Comparison of ENCODE assay signal across 31 mouse cellular contexts in the genomic region with DNA sequence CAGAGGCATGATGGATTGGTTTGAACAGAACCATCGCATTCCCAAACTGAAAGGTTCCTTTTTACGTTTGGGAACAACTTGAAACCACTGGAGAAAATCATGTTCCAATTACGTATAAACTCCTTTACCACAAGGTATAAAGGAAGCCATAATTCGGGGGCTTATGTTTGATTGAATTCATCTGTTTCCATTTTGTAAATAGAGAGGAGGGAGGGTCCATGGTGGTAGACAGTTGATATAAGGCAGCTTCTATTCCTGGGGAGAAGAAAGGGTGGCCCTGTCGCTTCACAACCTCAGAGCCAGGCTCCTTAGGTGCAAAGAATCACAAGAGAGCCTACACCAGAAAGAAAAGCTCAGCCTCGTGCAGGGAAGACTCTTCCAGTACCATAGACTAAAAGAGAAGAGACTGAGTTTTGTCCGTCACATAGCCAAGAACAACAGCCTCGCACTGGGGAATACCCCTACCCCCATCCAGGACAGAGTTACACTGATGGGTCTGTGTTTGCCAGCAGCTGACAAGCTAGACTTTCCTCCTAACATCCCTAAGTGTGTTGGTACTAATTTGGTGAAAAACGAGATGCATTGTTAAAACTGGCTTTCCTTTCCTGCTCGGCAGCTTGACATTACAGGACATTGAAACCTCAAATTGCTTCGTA.
DNase-seq lines count a peak whose midpoint lies in the region; ATAC-seq and TF ChIP-seq lines count a peak whose summit lies in the region.
"Had no signal": no experiment of that assay in that cellular context is flagged by ENCODE, and none has a peak within 500 bp of the region (broad histone marks: within the 10 kb centered on the region; RNA-seq: fewer than 3 reads in every experiment).

No protein-coding gene starts in this region.

- DNase-seq in intestine, embryonic 14.5 days (ENCODE audit: low spot score) = no peak
- DNase-seq in embryonic facial prominence, embryonic 14.5 days (ENCODE audit: low spot score) = peak; percentile 48
- no peak for DNase-seq in kidney, adult 11 months
- no peak for DNase-seq in gastrocnemius, postnatal 4 days (ENCODE audit: low spot score in 2 of 2)
- DNase-seq in urinary bladder, postnatal 25 days (ENCODE audit: low spot score) = no peak
- DNase-seq: adrenal gland, postnatal 10 days; cerebellum, adult 18-20 months; cerebellum, postnatal 14 days; gastrocnemius, adult 2 months; gastrocnemius, postnatal 36 days; heart, adult 2 months; heart, postnatal 4 days; kidney, adult 9 months; kidney, postnatal 10 days; layer of hippocampus, adult 9-11 months; lung, embryonic 14.5 days; retina, postnatal 1 day; right cerebral cortex, postnatal 14 days; thymus, postnatal 25 days had no signal

- ATAC-seq in intestine, embryonic 14.5 days (replicated peaks; ENCODE audit: low FRiP score, low TSS enrichment, low read depth) = peak; percentile 70
- ATAC-seq in intestine, postnatal 0 days = no peak
- ATAC-seq in embryonic facial prominence, embryonic 14.5 days (ENCODE audit: low read depth) = peak; percentile 37; the same call in 1 of the 2 replicates
- no peak for ATAC-seq in limb, embryonic 12.5 days (ENCODE audit: insufficient number of reproducible peaks, insufficient read depth, low FRiP score, low TSS enrichment, low read depth)
- ATAC-seq: forebrain, embryonic 16.5 days; midbrain, embryonic 15.5 days; Patski had no signal

- no peaks in the 10 kb centered on the region for H3K36me3 ChIP-seq in intestine, embryonic 14.5 days (ENCODE audit: control insufficient read depth, insufficient read depth, low read length)
- no peaks in the 10 kb centered on the region for H3K36me3 ChIP-seq in intestine, postnatal 0 days (ENCODE audit: control insufficient read depth, insufficient read depth)
- H3K36me3 ChIP-seq in embryonic facial prominence, embryonic 14.5 days (ENCODE audit: control insufficient read depth, insufficient read depth, low read length) = no peaks in the 10 kb centered on the region
- no peaks in the 10 kb centered on the region for H3K36me3 ChIP-seq in limb, embryonic 12.5 days
- H3K36me3 ChIP-seq: forebrain, embryonic 10.5 days; heart, embryonic 12.5 days; hindbrain, embryonic 13.5 days; liver, embryonic 15.5 days; midbrain, embryonic 10.5 days; midbrain, embryonic 15.5 days; neural tube, embryonic 15.5 days; stomach, embryonic 15.5 days had no signal

- no peak overlapping the region for H3K4me2 ChIP-seq in intestine, embryonic 14.5 days (ENCODE audit: low read length)
- no peak overlapping the region for H3K4me2 ChIP-seq in intestine, postnatal 0 days (replicated peaks; ENCODE audit: low read depth)
- H3K4me2 ChIP-seq in embryonic facial prominence, embryonic 14.5 days (ENCODE audit: low read depth, low read length) = no peak overlapping the region; the same call in 1 of the 2 replicates
- 0 out of 2 replicates have a peak overlapping the region, but pooled peaks have one; percentile 13 for H3K4me2 ChIP-seq in limb, embryonic 12.5 days
- H3K4me2 ChIP-seq: heart, embryonic 12.5 days; hindbrain, embryonic 13.5 days; liver, embryonic 15.5 days; lung, embryonic 14.5 days; midbrain, embryonic 15.5 days; neural tube, embryonic 15.5 days; stomach, embryonic 15.5 days had no signal

- H3K9ac ChIP-seq in intestine, embryonic 14.5 days (ENCODE audit: low read length) = no peak overlapping the region
- no peak overlapping the region for H3K9ac ChIP-seq in intestine, postnatal 0 days (ENCODE audit: low read depth, low read length)
- no peak overlapping the region for H3K9ac ChIP-seq in embryonic facial prominence, embryonic 14.5 days (ENCODE audit: low read depth, low read length)
- H3K9ac ChIP-seq in limb, embryonic 12.5 days (replicated peaks) = no peak overlapping the region
- H3K9ac ChIP-seq: heart, embryonic 12.5 days; hindbrain, embryonic 13.5 days; liver, embryonic 15.5 days; lung, embryonic 14.5 days; midbrain, embryonic 15.5 days; neural tube, embryonic 15.5 days; stomach, embryonic 15.5 days had no signal

- 32% methylated on average over 11 of the region's 11 CpGs for WGBS in intestine, embryonic 14.5 days
- WGBS in intestine, postnatal 0 days = 64% methylated on average over 11 of the region's 11 CpGs
- WGBS in embryonic facial prominence, embryonic 14.5 days = 18% methylated on average over 11 of the region's 11 CpGs
- WGBS in limb, embryonic 12.5 days = 28% methylated on average over 11 of the region's 11 CpGs

- no peaks in the 10 kb centered on the region for H3K9me3 ChIP-seq in intestine, embryonic 14.5 days (ENCODE audit: control insufficient read depth, low read length)
- H3K9me3 ChIP-seq in intestine, postnatal 0 days (ENCODE audit: control insufficient read depth) = no peaks in the 10 kb centered on the region
- H3K9me3 ChIP-seq in embryonic facial prominence, embryonic 14.5 days (ENCODE audit: control insufficient read depth, low read length) = no peaks in the 10 kb centered on the region
- H3K9me3 ChIP-seq in limb, embryonic 12.5 days = no peaks in the 10 kb centered on the region
- H3K9me3 ChIP-seq: forebrain, embryonic 10.5 days; heart, embryonic 12.5 days; hindbrain, embryonic 13.5 days; liver, embryonic 15.5 days; midbrain, embryonic 10.5 days; midbrain, embryonic 15.5 days; neural tube, embryonic 15.5 days; stomach, embryonic 15.5 days had no signal

- no peak for TF ChIP-seq CTCF in intestine, postnatal 0 days (IDR thresholded peaks at IDR 0.05; ENCODE audit: low read depth)

- H3K4me3 ChIP-seq in intestine, embryonic 14.5 days (ENCODE audit: low read depth, low read length) = no peak overlapping the region
- no peak overlapping the region for H3K4me3 ChIP-seq in intestine, postnatal 0 days (ENCODE audit: low read depth, low read length)
- no peak overlapping the region for H3K4me3 ChIP-seq in embryonic facial prominence, embryonic 14.5 days (ENCODE audit: low read depth, low read length)
- no peak overlapping the region for H3K4me3 ChIP-seq in limb, embryonic 12.5 days (replicated peaks)
- H3K4me3 ChIP-seq: forebrain, embryonic 10.5 days; gastrocnemius, adult 2 months; heart, adult 2 months; heart, embryonic 12.5 days; hindbrain, embryonic 13.5 days; liver, embryonic 15.5 days; midbrain, embryonic 10.5 days; midbrain, embryonic 15.5 days; neural tube, embryonic 15.5 days; stomach, embryonic 15.5 days had no signal

- peak overlapping the region; percentile 66 for H3K27ac ChIP-seq in intestine, embryonic 14.5 days (ENCODE audit: low read depth)
- H3K27ac ChIP-seq in intestine, postnatal 0 days (ENCODE audit: low read depth, low read length) = no peak overlapping the region
- H3K27ac ChIP-seq in embryonic facial prominence, embryonic 14.5 days (replicated peaks; ENCODE audit: low read depth, low read length) = peak overlapping the region; percentile 24; the same call in 1 of the 2 replicates
- peak overlapping the region; percentile 67; the same call in 1 of the 2 replicates for H3K27ac ChIP-seq in limb, embryonic 12.5 days
- H3K27ac ChIP-seq: forebrain, embryonic 10.5 days; gastrocnemius, adult 2 months; heart, adult 2 months; hindbrain, embryonic 13.5 days; liver, embryonic 15.5 days; midbrain, embryonic 10.5 days; midbrain, embryonic 15.5 days; neural tube, embryonic 15.5 days; stomach, embryonic 15.5 days had no signal

- no peaks in the 10 kb centered on the region for H3K27me3 ChIP-seq in intestine, embryonic 14.5 days (replicated peaks; ENCODE audit: control insufficient read depth, insufficient read depth, low read length)
- H3K27me3 ChIP-seq in intestine, postnatal 0 days (replicated peaks; ENCODE audit: control insufficient read depth, insufficient read depth, low read length) = no peaks in the 10 kb centered on the region
- H3K27me3 ChIP-seq in embryonic facial prominence, embryonic 14.5 days (replicated peaks; ENCODE audit: control insufficient read depth, insufficient read depth, low read length) = no peaks in the 10 kb centered on the region
- H3K27me3 ChIP-seq in limb, embryonic 12.5 days = peaks cover 11% of the 10 kb centered on the region; the same call in 1 of the 2 replicates
- H3K27me3 ChIP-seq: heart, embryonic 12.5 days; hindbrain, embryonic 13.5 days; liver, embryonic 15.5 days; midbrain, embryonic 15.5 days; neural tube, embryonic 15.5 days; Patski; stomach, embryonic 15.5 days had no signal

- peaks cover 6% of the 10 kb centered on the region for H3K4me1 ChIP-seq in intestine, embryonic 14.5 days (replicated peaks; ENCODE audit: control insufficient read depth, insufficient read depth, low read length)
- H3K4me1 ChIP-seq in intestine, postnatal 0 days (replicated peaks; ENCODE audit: control insufficient read depth, insufficient read depth, low read length) = no peaks in the 10 kb centered on the region
- H3K4me1 ChIP-seq in embryonic facial prominence, embryonic 14.5 days (ENCODE audit: control insufficient read depth, insufficient read depth, low read length) = peaks cover 12% of the 10 kb centered on the region
- H3K4me1 ChIP-seq in limb, embryonic 12.5 days (replicated peaks) = peaks cover 20% of the 10 kb centered on the region
- H3K4me1 ChIP-seq: liver, embryonic 15.5 days; midbrain, embryonic 10.5 days; midbrain, embryonic 15.5 days; stomach, embryonic 15.5 days had no signal

Comparison
In these comparisons a context has a peak if more than half of its experiments do, and no peak if none do; other contexts are left out.
1. ATAC-seq: peak in intestine, embryonic 14.5 days (single experiment) and embryonic facial prominence, embryonic 14.5 days (single experiment); none in intestine, postnatal 0 days (single experiment) and limb, embryonic 12.5 days (single experiment).